Mouse (Mus musculus) monocyte, adult 5-6 weeks (primary cell): ENCODE measurements around the gene Sugct. TPM values are rescaled to one million over a fixed set of nuclear protein-coding genes. Genes with fewer than 3 reads are reported as not detected.

Source experiments
- ATAC-seq: fragments of 153-309, 156-312 bp; replicated peaks from 2 replicates; pipeline ENCODE4 v1.8.0; 2017; ENCODE audit warnings: mild to moderate bottlenecking; ENCODE audit not compliant: low TSS enrichment, insufficient number of reproducible peaks, severe bottlenecking, poor library complexity, low FRiP score
- total RNA-seq: library from RNA; stranded (forward); fragments of 200-1000, 200-491, 200-594 nt; gene quantifications from 3 replicates; pipeline ENCODE4 v1.2.3, GENCODE M21; 2017

Sugct gene
- total RNA-seq, 1 experiment from 2014 or later = not detected

- no peak for ATAC-seq
Measured at GRCm38 (mm10) chr13:17335885-17336540, 359.3 kb downstream of the Sugct start.

DNA sequence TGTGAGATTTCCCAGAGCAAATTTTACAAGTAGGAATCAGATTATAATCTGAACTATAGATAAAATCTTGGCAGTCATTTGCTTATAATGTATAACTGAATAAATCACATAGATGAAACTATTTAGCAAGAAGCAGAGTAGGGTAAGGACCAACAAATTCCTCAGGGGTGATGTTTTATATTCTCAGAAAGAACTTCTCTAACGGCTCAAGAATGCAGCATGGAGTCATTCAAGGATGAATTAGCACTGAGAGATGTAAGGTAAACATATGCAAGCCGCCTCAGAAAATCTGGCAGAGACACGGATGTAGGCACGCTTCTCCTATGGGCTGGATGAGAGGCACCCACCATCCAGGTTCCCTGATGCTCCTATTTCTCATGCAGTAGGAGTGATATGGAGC, 368.5 kb downstream of the Sugct start:
- no peak for ATAC-seq

DNA sequence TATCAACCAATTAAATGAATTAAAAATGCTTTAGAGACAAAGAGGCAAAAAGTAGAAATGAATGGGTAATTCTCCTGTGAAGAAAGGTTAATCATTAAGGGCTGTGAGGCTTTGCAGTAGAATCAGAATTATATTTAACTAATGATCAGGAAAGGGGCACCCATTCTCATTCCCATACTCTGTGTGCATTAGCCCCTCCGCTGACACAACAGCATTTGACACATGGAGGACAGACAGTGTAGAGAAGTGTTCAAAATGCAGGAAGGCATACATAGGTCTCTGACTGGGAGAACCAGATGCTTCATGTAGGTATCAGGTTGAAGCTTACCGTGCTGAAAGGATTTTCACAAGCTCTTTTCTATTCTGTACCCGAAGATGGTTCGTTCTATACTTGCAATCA, 393.8 kb downstream of the Sugct start:
- ATAC-seq = no peak

DNA sequence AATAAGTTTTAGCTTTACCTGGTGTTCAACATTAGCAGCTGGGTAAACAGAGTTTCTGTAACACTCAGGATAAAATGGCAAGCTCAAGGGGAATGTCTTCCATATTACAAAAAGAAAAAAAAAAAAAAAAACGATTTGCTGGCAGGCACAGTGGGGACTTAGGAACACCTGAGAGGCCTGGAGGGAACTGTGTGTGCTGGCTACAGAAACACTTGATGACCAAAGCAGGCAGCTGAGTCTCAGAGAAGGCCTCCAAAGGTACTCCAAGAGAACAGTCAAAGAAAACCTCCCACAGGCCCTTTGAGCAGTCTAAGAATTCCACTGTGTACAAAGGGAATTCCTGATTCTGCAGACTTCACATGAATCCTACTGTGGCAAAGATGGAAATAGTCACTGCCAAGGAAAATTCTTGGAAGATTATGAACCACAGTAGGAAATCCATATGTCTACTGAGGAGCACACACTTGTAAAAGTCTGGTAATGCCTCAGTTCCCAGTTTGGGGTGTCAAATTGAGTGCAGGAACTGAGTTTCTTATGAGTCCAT, 397.8 kb downstream of the Sugct start:
- no peak for ATAC-seq

DNA sequence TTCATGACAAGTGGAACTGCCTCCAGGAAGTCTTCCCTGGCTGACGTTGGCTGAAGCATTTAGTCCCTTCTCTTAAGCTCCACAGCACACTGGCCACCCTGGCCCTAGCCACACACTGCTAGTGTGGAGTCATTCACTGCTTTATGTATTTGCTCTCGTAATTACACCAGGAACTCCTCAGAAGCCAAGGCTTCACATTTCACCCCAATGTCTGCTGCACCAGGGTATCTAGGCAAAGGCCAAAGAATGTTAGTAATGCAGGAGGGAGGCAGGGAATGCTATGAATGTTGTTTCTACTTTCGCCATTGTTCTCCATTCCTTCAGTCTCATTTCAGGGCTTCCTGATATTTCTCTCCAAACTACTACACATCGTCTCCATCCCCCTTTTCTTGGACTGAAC, 398.4 kb downstream of the Sugct start:
- no peak for ATAC-seq

GRCm38 (mm10) chr13:17296460-17296859, 398.9 kb downstream of the Sugct start:
- ATAC-seq = no peak

- no peak for ATAC-seq
Measured at GRCm38 (mm10) chr13:17291057-17291456, 404.3 kb downstream of the Sugct start.

DNA sequence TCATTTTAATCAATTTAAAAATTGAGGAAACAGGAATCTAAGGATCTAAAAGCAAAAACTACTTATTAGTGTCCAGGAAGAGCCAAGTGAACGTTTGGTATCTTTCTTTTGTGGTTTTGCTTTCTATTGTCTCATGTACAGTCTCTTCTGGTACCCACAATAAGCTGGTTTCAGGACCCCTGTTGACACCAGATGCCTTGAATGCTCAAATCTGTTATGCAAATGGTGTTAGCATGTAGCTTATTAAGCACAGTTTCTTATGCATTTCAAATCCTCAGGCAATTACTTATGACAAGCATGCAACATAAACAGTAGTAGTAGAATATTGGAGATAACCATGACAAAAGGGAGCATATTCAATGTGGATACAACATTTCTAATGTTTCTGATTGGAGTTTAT, 407.0 kb downstream of the Sugct start:
- ATAC-seq = no peak

DNA sequence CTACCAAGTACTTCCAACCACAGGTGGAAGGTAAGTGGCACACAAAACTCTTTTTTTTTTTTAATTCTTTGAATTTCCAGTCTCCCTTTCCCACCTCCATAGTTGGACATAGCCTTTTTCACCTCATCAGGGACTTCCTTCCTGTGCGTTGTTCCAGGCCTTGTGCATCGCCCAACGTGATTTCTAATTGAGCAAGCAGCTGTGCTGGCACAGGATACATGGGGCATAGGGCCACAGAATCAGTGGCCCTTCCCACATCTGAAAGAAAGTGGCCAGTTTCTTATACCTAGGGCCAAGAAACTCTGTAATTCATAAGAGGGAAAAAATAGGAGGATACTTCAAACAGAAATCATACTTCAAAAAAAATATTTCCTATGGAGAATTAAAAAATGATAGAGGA, 449.4 kb downstream of the Sugct start:
- ATAC-seq = no peak

GRCm38 (mm10) chr13:17216524-17216923, 478.8 kb downstream of the Sugct start:
- no peak for ATAC-seq

DNA sequence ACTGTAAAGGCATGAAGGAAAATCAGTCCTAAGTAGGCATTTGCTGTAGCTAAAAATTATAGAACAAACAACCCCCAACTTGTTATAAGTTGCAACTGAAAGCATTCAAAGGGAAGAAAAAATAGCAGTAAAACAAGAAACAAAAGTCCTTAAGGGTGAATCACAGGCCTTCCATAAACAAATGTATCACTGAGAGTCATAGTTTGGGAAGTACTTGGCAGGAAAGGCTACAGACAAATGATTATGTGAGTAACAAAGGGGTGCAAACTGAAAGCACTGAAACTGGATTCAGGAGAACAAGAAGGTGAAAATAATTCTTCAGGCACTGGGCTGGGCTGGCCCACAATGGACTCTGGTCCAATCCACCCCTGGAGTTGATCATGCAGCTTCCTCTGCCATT, 482.7 kb downstream of the Sugct start:
- ATAC-seq = no peak

DNA sequence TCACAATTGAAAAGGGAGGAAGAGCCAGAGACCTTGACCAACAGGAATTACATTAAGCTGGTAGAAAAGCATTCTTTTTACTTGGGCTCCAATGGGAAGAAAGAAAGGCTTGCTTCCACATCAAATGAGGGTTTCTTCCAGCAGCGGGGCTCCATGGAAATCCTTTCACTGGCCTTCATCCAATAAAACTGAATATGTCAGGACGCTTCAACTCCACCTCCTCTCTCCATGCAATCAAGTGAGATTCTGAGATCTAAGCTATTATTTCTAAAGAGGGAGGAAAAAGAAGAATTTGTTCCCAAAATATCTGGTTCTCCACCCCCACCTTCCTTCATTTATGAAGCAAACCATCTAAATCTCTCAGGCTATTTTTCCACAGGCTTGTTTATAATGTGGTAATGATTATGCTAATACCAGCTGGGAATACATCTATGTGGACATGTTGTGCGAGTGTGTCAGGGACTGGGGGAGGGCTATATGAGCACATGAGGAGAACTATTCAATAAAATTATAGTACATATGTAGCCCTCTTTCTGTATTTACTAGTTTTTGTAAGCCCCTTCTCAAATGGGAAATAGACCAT, 505.1 kb downstream of the Sugct start:
- no peak for ATAC-seq

DNA sequence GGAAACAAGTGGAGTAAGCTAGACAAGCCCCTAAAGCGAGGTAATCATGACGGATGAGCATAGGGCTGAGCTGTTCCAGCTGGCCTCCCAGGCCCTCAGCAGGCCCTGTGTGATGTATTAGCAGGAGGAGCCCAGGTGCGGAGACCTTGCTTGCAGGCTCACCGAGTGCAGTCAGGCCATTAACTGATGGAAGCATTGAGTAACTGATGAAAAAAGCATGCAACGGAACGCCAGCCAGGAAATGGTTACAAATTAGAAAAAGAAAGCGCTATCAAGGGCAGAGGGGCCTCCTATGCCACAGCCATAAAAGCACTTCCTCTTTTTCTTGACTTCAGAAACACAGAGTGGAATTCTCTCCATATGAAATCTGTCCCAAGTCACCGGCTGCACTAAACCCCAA, 510.1 kb downstream of the Sugct start:
- no peak for ATAC-seq

DNA sequence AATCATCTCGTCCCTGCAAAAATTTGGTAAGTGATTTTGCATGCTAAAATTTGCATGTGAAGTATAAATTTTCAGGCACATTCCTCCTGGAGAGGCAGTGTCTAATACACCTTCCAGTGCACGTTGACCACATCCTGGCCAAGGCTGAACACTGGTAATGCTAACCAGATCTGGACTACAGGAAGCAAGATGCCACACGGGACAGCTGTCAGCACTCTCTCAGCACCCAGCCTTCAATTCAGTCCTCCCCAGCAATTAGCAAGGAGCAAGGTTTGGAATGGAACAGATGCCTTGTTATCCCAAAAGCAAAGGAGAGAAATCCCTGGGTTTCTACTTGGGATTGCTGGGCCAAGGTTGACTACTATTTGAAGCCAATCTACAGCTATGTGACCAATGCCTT, 529.4 kb downstream of the Sugct start:
- no peak for ATAC-seq

- no peak for ATAC-seq
Measured at GRCm38 (mm10) chr13:17164721-17165120, 530.6 kb downstream of the Sugct start.

DNA sequence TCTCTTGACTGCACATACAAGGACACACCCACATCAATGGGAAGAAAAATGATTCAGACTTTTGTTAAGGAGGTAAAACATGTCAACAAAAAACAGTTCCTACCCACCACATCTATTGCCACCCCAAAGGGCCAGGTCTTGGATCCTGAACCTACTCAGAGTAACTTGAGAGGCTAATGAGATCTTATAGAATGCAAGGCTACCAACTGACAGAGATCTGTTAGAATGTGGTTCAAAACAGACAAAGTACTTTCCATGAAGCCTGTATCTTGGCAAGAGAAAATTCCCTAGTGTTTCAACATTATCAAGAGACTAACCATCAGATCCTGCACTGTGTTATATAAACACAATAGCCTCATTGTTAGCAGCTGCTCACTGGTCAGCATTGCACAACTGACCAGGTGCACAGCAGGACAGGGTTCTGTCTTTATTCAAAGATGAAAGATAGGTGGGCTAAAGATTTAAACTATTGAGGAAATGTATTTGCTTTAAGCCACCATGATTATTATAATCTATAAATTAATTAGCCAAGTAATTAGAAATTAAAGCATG, 548.8 kb downstream of the Sugct start:
- no peak for ATAC-seq

- ATAC-seq = no peak
Measured at GRCm38 (mm10) chr13:17116073-17116472, 579.3 kb downstream of the Sugct start.

GRCm38 (mm10) chr13:17102372-17102771, 593.0 kb downstream of the Sugct start:
- ATAC-seq = no peak

DNA sequence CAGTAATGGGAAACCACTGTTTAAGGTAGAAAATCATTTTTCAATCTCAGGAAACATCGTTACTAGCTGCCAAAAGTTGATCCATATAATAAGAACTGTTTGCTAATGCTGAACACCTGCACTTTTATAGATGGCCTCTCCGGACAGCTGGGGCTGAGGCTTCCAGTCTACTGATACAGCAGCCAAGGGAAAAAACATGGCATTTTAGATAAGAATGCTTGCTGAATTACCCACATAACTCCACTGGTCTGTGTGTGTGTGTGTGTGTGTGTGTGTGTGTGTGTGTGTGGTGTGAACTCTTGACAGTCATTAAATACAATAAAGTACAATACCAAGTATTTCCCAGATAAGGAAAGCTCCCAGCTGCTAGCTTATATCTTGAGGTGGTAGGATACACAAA, 608.8 kb downstream of the Sugct start:
- ATAC-seq = no peak

GRCm38 (mm10) chr13:17086146-17086545, 609.2 kb downstream of the Sugct start:
- no peak for ATAC-seq
